Mouse (Mus musculus) yolk sac, embryonic 10.5 days (tissue): ENCODE results near the gene Plgrkt.
"Not testable (repeated sequence)": the region's sequence is repeated elsewhere in the genome, so short reads cannot be mapped to it uniquely, and the experiment has no call there.

Experiments
- DNase-seq: peaks from one replicate; pipeline ENCODE4 v3.0.0-alpha.2; 2017; ENCODE audit warnings: low spot score

Gene Plgrkt

GRCm38 (mm10) chr19:29366969-29367622 lies at the start of gene Plgrkt, which contains the start of gene Cd274:
Plgrkt (minus strand) TSS chr19:29367390.
Cd274 (plus strand) TSS chr19:29367455.
- peak; percentile 61 for DNase-seq

- no peak for DNase-seq
Observed at GRCm38 (mm10) chr19:29416393-29416902, 49.3 kb upstream of the Plgrkt start.

- DNase-seq = not testable (repeated sequence)
Observed at GRCm38 (mm10) chr19:29414917-29415316, 47.7 kb upstream of the Plgrkt start.

- DNase-seq = no peak
Observed at GRCm38 (mm10) chr19:29414513-29414912, 47.3 kb upstream of the Plgrkt start.

- no peak for DNase-seq
Observed at GRCm38 (mm10) chr19:29412476-29413420, 45.6 kb upstream of the Plgrkt start.

GRCm38 (mm10) chr19:29410619-29411018 lies 43.4 kb upstream of the Plgrkt start, which contains the start of gene Pdcd1lg2:
Pdcd1lg2 (plus strand) TSS chr19:29410919.
- no peak for DNase-seq

- DNase-seq = no peak
Observed at GRCm38 (mm10) chr19:29406042-29407017, 39.1 kb upstream of the Plgrkt start.

GRCm38 (mm10) chr19:29405388-29405787 lies 38.2 kb upstream of the Plgrkt start:
- no peak for DNase-seq

GRCm38 (mm10) chr19:29403251-29403650 lies 36.1 kb upstream of the Plgrkt start:
- DNase-seq = no peak

- DNase-seq = no peak
Observed at GRCm38 (mm10) chr19:29402621-29403020, 35.4 kb upstream of the Plgrkt start.

GRCm38 (mm10) chr19:29400466-29400865 lies 33.3 kb upstream of the Plgrkt start:
- no peak for DNase-seq

- no peak for DNase-seq
Observed at GRCm38 (mm10) chr19:29399786-29400185, 32.6 kb upstream of the Plgrkt start.

- no peak for DNase-seq
Observed at GRCm38 (mm10) chr19:29396353-29396752, 29.2 kb upstream of the Plgrkt start.

- no peak for DNase-seq
Observed at GRCm38 (mm10) chr19:29394721-29395120, 27.5 kb upstream of the Plgrkt start.

GRCm38 (mm10) chr19:29393333-29393732 lies 26.1 kb upstream of the Plgrkt start:
- no peak for DNase-seq

GRCm38 (mm10) chr19:29391279-29391678 lies 24.1 kb upstream of the Plgrkt start:
- DNase-seq = no peak

GRCm38 (mm10) chr19:29390483-29390882 lies 23.3 kb upstream of the Plgrkt start:
- no peak for DNase-seq

- DNase-seq = no peak
Observed at GRCm38 (mm10) chr19:29388818-29389217, 21.6 kb upstream of the Plgrkt start.

GRCm38 (mm10) chr19:29385822-29386221 lies 18.6 kb upstream of the Plgrkt start:
- DNase-seq = no peak

GRCm38 (mm10) chr19:29384994-29385393 lies 17.8 kb upstream of the Plgrkt start:
- DNase-seq = no peak

- DNase-seq = no peak
Observed at GRCm38 (mm10) chr19:29384412-29384811, 17.2 kb upstream of the Plgrkt start.

GRCm38 (mm10) chr19:29383368-29383767 lies 16.2 kb upstream of the Plgrkt start:
- no peak for DNase-seq
